Mouse (Mus musculus): ENCODE results near the gene Relb. TPM values are rescaled to one million over a fixed set of nuclear protein-coding genes. Genes with fewer than 3 reads are reported as not detected.

Gene Relb
- polyA plus RNA-seq, 1 experiment from 2014 or later = 6.1 TPM

GRCm38 (mm10) chr7:19557982-19558900 is 71.0 kb downstream of the Relb start:
- Histone ChIP-seq H3K27me3 (ENCODE audit: control insufficient read depth, insufficient read depth, low read depth, low read length) (no peaks in the 10 kb centered on the region), H3K9me3 (replicated peaks; ENCODE audit: control insufficient read depth, low read length, poor library complexity, severe bottlenecking) (no peaks in the 10 kb centered on the region), H3K4me2 (ENCODE audit: low read length) (no peak overlapping the region; the same call in 1 of the 2 replicates), H3K36me3 (ENCODE audit: control insufficient read depth, insufficient read depth, low read length) (no peaks in the 10 kb centered on the region), H3K27ac (ENCODE audit: low read length) (no peak overlapping the region), H3K4me1 (ENCODE audit: control insufficient read depth, insufficient read depth, low read length) (peaks cover 40% of the 10 kb centered on the region), H3K4me3 (ENCODE audit: low read depth, low read length) (no peak overlapping the region), H3K9ac (ENCODE audit: low read depth, low read length) (no peak overlapping the region)
- 96% methylated on average over 6 of the region's 6 CpGs for WGBS
- no peak for ATAC-seq

- H3K27me3 ChIP-seq (ENCODE audit: control insufficient read depth, insufficient read depth, low read depth, low read length) = no peaks in the 10 kb centered on the region
- H3K4me1 ChIP-seq (ENCODE audit: control insufficient read depth, insufficient read depth, low read length) = peaks cover 34% of the 10 kb centered on the region
- ATAC-seq = no peak
- no peak overlapping the region for H3K27ac ChIP-seq (ENCODE audit: low read length)
- no peak overlapping the region for H3K9ac ChIP-seq (ENCODE audit: low read depth, low read length)
- H3K4me3 ChIP-seq (ENCODE audit: low read depth, low read length) = no peak overlapping the region
- no peaks in the 10 kb centered on the region for H3K9me3 ChIP-seq (replicated peaks; ENCODE audit: control insufficient read depth, low read length, poor library complexity, severe bottlenecking)
- WGBS = 100% methylated on average over 2 of the region's 2 CpGs
- no peaks in the 10 kb centered on the region for H3K36me3 ChIP-seq (ENCODE audit: control insufficient read depth, insufficient read depth, low read length)
- no peak overlapping the region for H3K4me2 ChIP-seq (ENCODE audit: low read length)
These were observed 72.2 kb downstream of the Relb start for GRCm38 (mm10) chr7:19557086-19557485.

Other genes starting within 250 kb of the Relb start
- 28.0 and 29.5 TPM in 2 replicates for gene Ercc2, start 247.4 kb downstream of the Relb start, polyA plus RNA-seq (2015; fragmentation: Nextera tagmentation; extraction: Ambion mirVana)
- 1.4 and 1.7 TPM in 2 replicates for gene Klc3, start 225.3 kb downstream of the Relb start, polyA plus RNA-seq (2015; fragmentation: Nextera tagmentation; extraction: Ambion mirVana)
- 0.25 and 0.35 TPM in 2 replicates for gene Ckm, start 224.7 kb downstream of the Relb start, polyA plus RNA-seq (2015; fragmentation: Nextera tagmentation; extraction: Ambion mirVana)
- gene Mark4, start 170.6 kb downstream of the Relb start, polyA plus RNA-seq (2015; fragmentation: Nextera tagmentation; extraction: Ambion mirVana) = 14.8 and 16.2 TPM in 2 replicates
- gene Exoc3l2, start 166.1 kb downstream of the Relb start, polyA plus RNA-seq (2015; fragmentation: Nextera tagmentation; extraction: Ambion mirVana) = 0.12 and 0.45 TPM in 2 replicates
- gene Bloc1s3, start 121.1 kb downstream of the Relb start, polyA plus RNA-seq (2015; fragmentation: Nextera tagmentation; extraction: Ambion mirVana) = 3.9 and 4.2 TPM in 2 replicates
- gene Trappc6a, start 121.0 kb downstream of the Relb start, polyA plus RNA-seq (2015; fragmentation: Nextera tagmentation; extraction: Ambion mirVana) = 30.5 and 31.9 TPM in 2 replicates
- 0.88 and 0.92 TPM in 2 replicates for gene Nkpd1, start 111.6 kb downstream of the Relb start, polyA plus RNA-seq (2015; fragmentation: Nextera tagmentation; extraction: Ambion mirVana)
- 34.7 and 37.8 TPM in 2 replicates for gene Ppp1r37, start 66.4 kb downstream of the Relb start, polyA plus RNA-seq (2015; fragmentation: Nextera tagmentation; extraction: Ambion mirVana)
- gene Zfp296, start 52.2 kb downstream of the Relb start, polyA plus RNA-seq (2015; fragmentation: Nextera tagmentation; extraction: Ambion mirVana) = 0.11 and 0.14 TPM in 2 replicates
- 143 and 145 TPM in 2 replicates for gene Gemin7, start 51.8 kb downstream of the Relb start, polyA plus RNA-seq (2015; fragmentation: Nextera tagmentation; extraction: Ambion mirVana)
- 58.6 TPM in 2 replicates for gene Clasrp, start 25.0 kb downstream of the Relb start, polyA plus RNA-seq (2015; fragmentation: Nextera tagmentation; extraction: Ambion mirVana)
- 120 and 122 TPM in 2 replicates for gene Clptm1, start 35.6 kb upstream of the Relb start, polyA plus RNA-seq (2015; fragmentation: Nextera tagmentation; extraction: Ambion mirVana)
- gene Apoc2, start 48.5 kb upstream of the Relb start, polyA plus RNA-seq (2015; fragmentation: Nextera tagmentation; extraction: Ambion mirVana) = not detected in 2 replicates
- not detected in 2 replicates for gene Gm44805, start 52.0 kb upstream of the Relb start, polyA plus RNA-seq (2015; fragmentation: Nextera tagmentation; extraction: Ambion mirVana)
- not detected in 2 replicates for gene Apoc4, start 52.0 kb upstream of the Relb start, polyA plus RNA-seq (2015; fragmentation: Nextera tagmentation; extraction: Ambion mirVana)
- gene Apoc1, start 63.2 kb upstream of the Relb start, polyA plus RNA-seq (2015; fragmentation: Nextera tagmentation; extraction: Ambion mirVana) = 0.96 and 1.0 TPM in 2 replicates
- gene Apoe, start 69.8 kb upstream of the Relb start, polyA plus RNA-seq (2015; fragmentation: Nextera tagmentation; extraction: Ambion mirVana) = 350 and 686 TPM in 2 replicates
- gene Tomm40, start 86.0 kb upstream of the Relb start, polyA plus RNA-seq (2015; fragmentation: Nextera tagmentation; extraction: Ambion mirVana) = 113 and 118 TPM in 2 replicates
- gene Nectin2, start 121.0 kb upstream of the Relb start, polyA plus RNA-seq (2015; fragmentation: Nextera tagmentation; extraction: Ambion mirVana) = 55.3 and 56.7 TPM in 2 replicates
- 10.5 and 14.0 TPM in 2 replicates for gene Bcam, start 141.6 kb upstream of the Relb start, polyA plus RNA-seq (2015; fragmentation: Nextera tagmentation; extraction: Ambion mirVana)
- 0.44 and 0.49 TPM in 2 replicates for gene Cblc, start 167.4 kb upstream of the Relb start, polyA plus RNA-seq (2015; fragmentation: Nextera tagmentation; extraction: Ambion mirVana)
- gene Bcl3, start 193.3 kb upstream of the Relb start, polyA plus RNA-seq (2015; fragmentation: Nextera tagmentation; extraction: Ambion mirVana) = 0.65 and 1.0 TPM in 2 replicates
- gene Gm19345, start 222.6 kb upstream of the Relb start, polyA plus RNA-seq (2015; fragmentation: Nextera tagmentation; extraction: Ambion mirVana) = 21.3 and 23.9 TPM in 2 replicates
- 1.6 and 1.8 TPM in 2 replicates for gene Ceacam16, start 231.9 kb upstream of the Relb start, polyA plus RNA-seq (2015; fragmentation: Nextera tagmentation; extraction: Ambion mirVana)